ENCODE assay signal across 19 mouse cellular contexts in genomic region chr6:101284368-101284955, GRCm38 (mm10).
DNase-seq lines count a peak whose midpoint lies in the region; ATAC-seq lines count a peak whose summit lies in the region.
"Had no signal": no experiment of that assay in that cellular context is flagged by ENCODE, and none has a peak within 500 bp of the region (broad histone marks: within the 10 kb centered on the region; RNA-seq: fewer than 3 reads in every experiment).

No protein-coding gene starts in this region.

- H3K9ac ChIP-seq in heart, embryonic 16.5 days (ENCODE audit: low read length): no peak overlapping the region
- H3K9ac ChIP-seq in heart, embryonic 12.5 days: no peak overlapping the region
- H3K9ac ChIP-seq in midbrain, embryonic 14.5 days (replicated peaks; ENCODE audit: low read length): no peak overlapping the region
- H3K9ac ChIP-seq in embryonic facial prominence, embryonic 14.5 days (ENCODE audit: low read depth, low read length): no peak overlapping the region
- H3K9ac ChIP-seq: liver, embryonic 12.5 days; lung, embryonic 15.5 days; midbrain, embryonic 15.5 days; neural tube, embryonic 13.5 days had no signal

- H3K27ac ChIP-seq in heart, embryonic 16.5 days (ENCODE audit: low read length): peak overlapping the region; percentile 19; the same call in 1 of the 2 replicates
- no peak overlapping the region for H3K27ac ChIP-seq in heart, embryonic 12.5 days (ENCODE audit: poor library complexity, severe bottlenecking)
- 0 out of 2 replicates have a peak overlapping the region, but pooled peaks have one; percentile 9 for H3K27ac ChIP-seq in midbrain, embryonic 10.5 days (replicated peaks)
- H3K27ac ChIP-seq in midbrain, embryonic 14.5 days (replicated peaks; ENCODE audit: low read depth, low read length): no peak overlapping the region
- no peak overlapping the region; the same call in 1 of the 2 replicates for H3K27ac ChIP-seq in embryonic facial prominence, embryonic 14.5 days (replicated peaks; ENCODE audit: low read depth, low read length)
- H3K27ac ChIP-seq: left cerebral cortex, adult 2 months; liver, embryonic 12.5 days; lung, embryonic 15.5 days; midbrain, embryonic 15.5 days; neural tube, embryonic 13.5 days had no signal

- H3K27me3 ChIP-seq in heart, embryonic 16.5 days (ENCODE audit: control insufficient read depth, insufficient read depth, low read length): no peaks in the 10 kb centered on the region
- H3K27me3 ChIP-seq in heart, embryonic 12.5 days (replicated peaks): no peaks in the 10 kb centered on the region
- H3K27me3 ChIP-seq in midbrain, embryonic 10.5 days (ENCODE audit: low read depth, poor library complexity, severe bottlenecking): peaks cover 31% of the 10 kb centered on the region; the same call in 1 of the 2 replicates
- H3K27me3 ChIP-seq in midbrain, embryonic 14.5 days (ENCODE audit: control insufficient read depth, insufficient read depth, low read length): peaks cover 5% of the 10 kb centered on the region; the same call in 1 of the 2 replicates
- H3K27me3 ChIP-seq in embryonic facial prominence, embryonic 14.5 days (replicated peaks; ENCODE audit: control insufficient read depth, insufficient read depth, low read length): no peaks in the 10 kb centered on the region
- H3K27me3 ChIP-seq: liver, embryonic 12.5 days; lung, embryonic 15.5 days; midbrain, embryonic 15.5 days; Patski had no signal

- 55% methylated on average over 6 of the region's 6 CpGs for WGBS in heart, embryonic 16.5 days
- 49% methylated on average over 6 of the region's 6 CpGs for WGBS in heart, embryonic 12.5 days
- 51% methylated on average over 6 of the region's 6 CpGs for WGBS in midbrain, embryonic 10.5 days
- WGBS in midbrain, embryonic 14.5 days: 60% methylated on average over 6 of the region's 6 CpGs
- WGBS in embryonic facial prominence, embryonic 14.5 days: 39% methylated on average over 6 of the region's 6 CpGs

- no peaks in the 10 kb centered on the region for H3K9me3 ChIP-seq in heart, embryonic 16.5 days (replicated peaks; ENCODE audit: control insufficient read depth, low read length)
- no peaks in the 10 kb centered on the region for H3K9me3 ChIP-seq in heart, embryonic 12.5 days (replicated peaks)
- no peaks in the 10 kb centered on the region for H3K9me3 ChIP-seq in midbrain, embryonic 10.5 days (replicated peaks)
- no peaks in the 10 kb centered on the region for H3K9me3 ChIP-seq in midbrain, embryonic 14.5 days (ENCODE audit: control insufficient read depth, low read length)
- no peaks in the 10 kb centered on the region for H3K9me3 ChIP-seq in embryonic facial prominence, embryonic 14.5 days (ENCODE audit: control insufficient read depth, low read length)
- H3K9me3 ChIP-seq: liver, embryonic 12.5 days; lung, embryonic 15.5 days; midbrain, embryonic 15.5 days; neural tube, embryonic 13.5 days had no signal

- H3K4me3 ChIP-seq in heart, embryonic 16.5 days (ENCODE audit: low read length): no peak overlapping the region
- no peak overlapping the region for H3K4me3 ChIP-seq in heart, embryonic 12.5 days
- no peak overlapping the region for H3K4me3 ChIP-seq in midbrain, embryonic 10.5 days
- H3K4me3 ChIP-seq in midbrain, embryonic 14.5 days (replicated peaks; ENCODE audit: low read depth, low read length): no peak overlapping the region
- no peak overlapping the region for H3K4me3 ChIP-seq in embryonic facial prominence, embryonic 14.5 days (ENCODE audit: low read depth, low read length)
- H3K4me3 ChIP-seq: left cerebral cortex, adult 2 months; liver, embryonic 12.5 days; lung, embryonic 15.5 days; midbrain, embryonic 15.5 days; neural tube, embryonic 13.5 days had no signal

- H3K4me1 ChIP-seq in heart, embryonic 16.5 days (ENCODE audit: control insufficient read depth, insufficient read depth, low read length): peaks cover 47% of the 10 kb centered on the region
- peaks cover 63% of the 10 kb centered on the region for H3K4me1 ChIP-seq in heart, embryonic 12.5 days (replicated peaks)
- H3K4me1 ChIP-seq in midbrain, embryonic 10.5 days: peaks cover 59% of the 10 kb centered on the region
- peaks cover 11% of the 10 kb centered on the region; the same call in 1 of the 2 replicates for H3K4me1 ChIP-seq in midbrain, embryonic 14.5 days (ENCODE audit: control insufficient read depth, insufficient read depth, low read length)
- H3K4me1 ChIP-seq in embryonic facial prominence, embryonic 14.5 days (ENCODE audit: control insufficient read depth, insufficient read depth, low read length): peaks cover 51% of the 10 kb centered on the region

- DNase-seq in midbrain, embryonic 10.5 days (ENCODE audit: low spot score): no peak
- DNase-seq in midbrain, embryonic 14.5 days: no peak
- DNase-seq in embryonic facial prominence, embryonic 14.5 days (ENCODE audit: low spot score): no peak
- peak; percentile 96 for DNase-seq in retina, postnatal 1 day
- DNase-seq: adrenal gland, postnatal 14 days; cerebellum, adult 11-12 months; cerebellum, postnatal 25 days; gastrocnemius, postnatal 10 days; heart, postnatal 4 days had no signal

- H3K4me2 ChIP-seq in heart, embryonic 16.5 days (ENCODE audit: low read depth, low read length): no peak overlapping the region
- H3K4me2 ChIP-seq in heart, embryonic 12.5 days: no peak overlapping the region
- no peak overlapping the region for H3K4me2 ChIP-seq in midbrain, embryonic 14.5 days (ENCODE audit: low read length)
- no peak overlapping the region for H3K4me2 ChIP-seq in embryonic facial prominence, embryonic 14.5 days (ENCODE audit: low read depth, low read length)
- H3K4me2 ChIP-seq: liver, embryonic 12.5 days; lung, embryonic 15.5 days; midbrain, embryonic 15.5 days; neural tube, embryonic 13.5 days had no signal

- H3K36me3 ChIP-seq in heart, embryonic 16.5 days (ENCODE audit: control insufficient read depth, insufficient read depth): no peaks in the 10 kb centered on the region
- H3K36me3 ChIP-seq in heart, embryonic 12.5 days: no peaks in the 10 kb centered on the region
- H3K36me3 ChIP-seq in midbrain, embryonic 10.5 days: no peaks in the 10 kb centered on the region
- H3K36me3 ChIP-seq in midbrain, embryonic 14.5 days (ENCODE audit: control insufficient read depth, insufficient read depth, low read length): no peaks in the 10 kb centered on the region
- no peaks in the 10 kb centered on the region for H3K36me3 ChIP-seq in embryonic facial prominence, embryonic 14.5 days (ENCODE audit: control insufficient read depth, insufficient read depth, low read length)
- H3K36me3 ChIP-seq: liver, embryonic 12.5 days; lung, embryonic 15.5 days; midbrain, embryonic 15.5 days; neural tube, embryonic 13.5 days had no signal

- no peak for ATAC-seq in heart, embryonic 16.5 days (replicated peaks; ENCODE audit: extremely low read depth, insufficient read depth, low FRiP score)
- no peak for ATAC-seq in heart, embryonic 12.5 days (ENCODE audit: insufficient number of reproducible peaks, low FRiP score)
- no peak for ATAC-seq in midbrain, embryonic 14.5 days (ENCODE audit: low FRiP score, low TSS enrichment)
- peak; percentile 39; the same call in 1 of the 2 replicates for ATAC-seq in embryonic facial prominence, embryonic 14.5 days (ENCODE audit: low read depth)
- no peak for ATAC-seq in erythroblast, adult 5-6 weeks (replicated peaks; ENCODE audit: low FRiP score, poor library complexity, severe bottlenecking)
- ATAC-seq: activated CD4-positive, CD25-positive, alpha-beta regulatory T cell, adult 4 months; liver, embryonic 12.5 days; midbrain, embryonic 15.5 days; Patski had no signal

Comparison
In these comparisons a context has a peak if more than half of its experiments do, and no peak if none do; other contexts are left out.
1. H3K27ac ChIP-seq: peak in heart, embryonic 16.5 days (single experiment) and midbrain, embryonic 10.5 days (single experiment); none in heart, embryonic 12.5 days (single experiment), midbrain, embryonic 14.5 days (single experiment) and embryonic facial prominence, embryonic 14.5 days (single experiment).